Mouse (Mus musculus): ENCODE results near the gene Cadm1.

The Cadm1 gene

DNA sequence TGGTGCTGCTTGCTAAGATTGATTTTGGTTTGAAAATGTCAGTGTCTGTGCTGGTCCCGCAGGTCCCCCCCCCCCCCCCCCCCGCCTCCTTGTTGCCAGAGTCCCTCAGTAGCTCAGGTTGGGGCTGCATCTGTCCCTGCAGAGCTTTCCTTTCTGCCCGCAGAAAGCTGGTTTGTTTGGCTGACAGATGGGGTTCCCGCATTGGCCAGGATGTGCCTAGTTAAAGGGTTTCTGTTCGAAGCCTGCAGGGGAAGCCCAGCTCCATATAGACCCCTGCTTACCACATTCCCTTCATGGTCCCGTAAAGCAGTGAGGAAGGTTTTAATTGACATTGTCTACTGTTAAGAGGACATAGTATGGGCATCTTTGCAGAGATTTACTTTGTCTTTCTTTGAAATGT lies 78.9 kb downstream of the Cadm1 start:
- no peak for DNase-seq (ENCODE audit: low spot score in 2 of 2)

DNA sequence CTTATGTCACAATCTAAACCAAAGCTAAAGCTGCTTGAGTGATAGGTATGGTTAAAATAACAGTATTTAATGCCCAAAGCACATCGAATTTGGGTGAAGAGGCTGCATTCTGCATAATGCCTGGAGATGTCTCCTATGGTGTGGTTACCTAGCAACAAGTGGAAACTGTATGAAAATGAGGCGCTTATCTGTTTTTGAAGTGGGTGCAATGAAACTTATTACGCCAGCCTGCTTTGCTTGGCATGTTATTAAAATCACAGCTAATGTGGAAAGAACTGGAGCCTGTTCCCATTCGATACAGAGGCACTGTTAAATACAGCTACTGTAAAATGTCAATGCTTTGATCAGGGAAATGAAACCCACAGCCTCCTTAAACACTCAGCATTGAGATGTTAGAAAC lies 79.5 kb downstream of the Cadm1 start:
- no peak for DNase-seq (ENCODE audit: low spot score in 2 of 2)

DNA sequence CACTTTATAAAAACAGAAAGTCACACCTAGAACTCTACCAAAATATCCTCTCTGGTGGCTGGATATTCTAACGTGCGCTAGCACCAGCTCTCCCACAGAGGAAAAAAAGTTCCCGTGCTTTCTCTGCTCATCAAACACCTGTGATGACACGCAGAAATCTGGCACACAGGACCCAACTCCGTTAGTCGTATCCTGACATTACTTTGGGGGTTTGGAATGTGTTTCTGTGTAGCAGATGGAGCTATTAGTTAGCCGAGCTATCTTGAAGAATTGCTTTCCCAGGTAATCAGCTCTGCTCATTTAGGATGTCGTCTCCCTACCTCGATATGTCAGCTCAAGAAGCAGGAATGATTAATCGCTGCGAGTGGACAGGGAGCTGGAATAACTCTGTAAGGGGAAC lies 80.3 kb downstream of the Cadm1 start:
- no peak for DNase-seq (ENCODE audit: low spot score in 2 of 2)

DNA sequence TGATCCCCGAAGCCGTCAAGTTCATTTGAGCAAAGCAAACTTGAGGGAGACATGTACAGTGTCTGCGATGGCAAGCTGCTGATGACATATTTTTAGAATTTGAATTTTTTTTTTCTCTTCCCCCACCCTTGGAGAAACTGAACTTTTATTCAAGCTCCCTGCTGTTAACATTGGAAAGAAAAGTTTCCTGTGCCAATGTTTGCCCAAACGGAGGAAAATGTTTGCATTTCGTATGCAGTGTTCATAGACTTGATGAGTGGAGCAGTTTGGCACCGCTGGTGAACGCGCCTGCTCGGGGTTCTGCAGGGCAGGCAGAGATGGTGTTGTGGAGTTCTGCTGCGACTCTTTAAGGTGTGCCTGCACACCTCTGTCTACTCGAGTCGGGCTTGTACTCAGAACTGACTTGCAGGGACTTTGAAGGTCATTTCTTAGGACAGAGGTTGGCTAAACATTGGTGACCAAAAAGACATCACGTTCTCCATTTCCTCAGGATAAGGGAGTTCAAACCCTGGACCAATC lies 83.0 kb downstream of the Cadm1 start:
- DNase-seq (ENCODE audit: low spot score in 2 of 2) = no peak

DNA sequence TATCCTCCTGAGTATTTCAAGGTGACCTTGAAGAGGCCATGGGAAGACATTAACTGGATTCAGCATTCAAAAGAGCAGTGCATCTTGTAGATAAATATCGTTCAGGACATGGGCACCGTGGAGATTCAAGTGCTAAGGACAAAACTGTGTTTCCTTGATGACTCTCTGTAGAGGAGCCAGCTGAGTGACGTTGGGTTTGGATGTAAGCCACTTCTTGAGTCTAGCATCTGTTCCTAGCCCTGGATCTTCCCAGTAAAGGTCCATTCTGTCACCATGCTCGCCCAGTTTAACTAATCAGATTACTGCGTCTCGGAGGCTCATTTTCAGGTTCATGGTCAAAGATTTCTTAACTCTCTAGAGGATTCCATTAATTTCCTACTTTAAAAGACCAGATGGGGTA lies 85.1 kb downstream of the Cadm1 start:
- no peak for DNase-seq (ENCODE audit: low spot score in 2 of 2)

DNA sequence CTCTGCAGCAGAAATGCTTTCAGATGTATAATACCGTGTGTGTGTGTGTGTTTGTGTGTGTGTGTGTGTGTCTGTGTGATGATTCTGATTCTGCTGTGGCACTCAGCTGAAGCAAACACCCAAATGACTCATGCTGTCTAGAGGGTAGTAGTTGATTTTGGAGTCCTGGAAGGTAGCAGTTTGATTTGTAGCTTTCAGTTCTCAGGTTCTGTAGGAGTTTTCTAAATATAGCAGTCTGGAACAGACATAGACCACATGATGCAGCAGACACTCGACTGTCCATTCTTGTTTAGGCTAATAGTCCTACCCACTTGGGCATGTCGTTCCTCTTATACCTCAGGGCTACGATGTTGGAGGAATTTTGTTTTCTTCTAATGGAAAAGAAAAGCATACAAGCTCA lies 86.4 kb downstream of the Cadm1 start:
- DNase-seq (ENCODE audit: low spot score in 2 of 2) = no peak

DNA sequence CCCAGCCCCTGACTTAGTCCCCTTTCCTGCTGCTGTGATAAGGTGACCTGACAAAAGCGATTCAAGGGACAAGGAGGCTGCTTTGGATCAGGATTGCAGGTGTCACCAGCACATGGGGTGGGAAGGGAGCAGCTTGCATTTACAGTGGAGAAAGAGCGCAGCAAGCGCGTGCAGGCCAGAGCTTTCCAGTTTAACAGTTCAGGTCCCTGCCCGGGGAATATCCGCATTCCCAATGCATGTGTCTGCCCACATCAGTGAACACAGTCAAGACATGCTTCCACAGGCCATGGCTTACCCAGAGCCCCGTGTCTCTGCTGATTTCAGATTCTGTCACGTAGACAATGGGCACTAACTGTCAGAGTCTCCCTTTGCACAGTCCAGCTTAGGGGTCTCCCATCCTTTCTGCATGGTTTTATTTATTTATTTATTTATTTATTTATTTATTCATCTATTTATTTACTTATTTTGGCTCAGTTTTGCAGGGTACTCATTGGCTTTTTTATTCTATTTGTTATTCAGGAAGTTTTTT lies 89.6 kb downstream of the Cadm1 start:
- no peak for DNase-seq (ENCODE audit: low spot score in 2 of 2)

DNA sequence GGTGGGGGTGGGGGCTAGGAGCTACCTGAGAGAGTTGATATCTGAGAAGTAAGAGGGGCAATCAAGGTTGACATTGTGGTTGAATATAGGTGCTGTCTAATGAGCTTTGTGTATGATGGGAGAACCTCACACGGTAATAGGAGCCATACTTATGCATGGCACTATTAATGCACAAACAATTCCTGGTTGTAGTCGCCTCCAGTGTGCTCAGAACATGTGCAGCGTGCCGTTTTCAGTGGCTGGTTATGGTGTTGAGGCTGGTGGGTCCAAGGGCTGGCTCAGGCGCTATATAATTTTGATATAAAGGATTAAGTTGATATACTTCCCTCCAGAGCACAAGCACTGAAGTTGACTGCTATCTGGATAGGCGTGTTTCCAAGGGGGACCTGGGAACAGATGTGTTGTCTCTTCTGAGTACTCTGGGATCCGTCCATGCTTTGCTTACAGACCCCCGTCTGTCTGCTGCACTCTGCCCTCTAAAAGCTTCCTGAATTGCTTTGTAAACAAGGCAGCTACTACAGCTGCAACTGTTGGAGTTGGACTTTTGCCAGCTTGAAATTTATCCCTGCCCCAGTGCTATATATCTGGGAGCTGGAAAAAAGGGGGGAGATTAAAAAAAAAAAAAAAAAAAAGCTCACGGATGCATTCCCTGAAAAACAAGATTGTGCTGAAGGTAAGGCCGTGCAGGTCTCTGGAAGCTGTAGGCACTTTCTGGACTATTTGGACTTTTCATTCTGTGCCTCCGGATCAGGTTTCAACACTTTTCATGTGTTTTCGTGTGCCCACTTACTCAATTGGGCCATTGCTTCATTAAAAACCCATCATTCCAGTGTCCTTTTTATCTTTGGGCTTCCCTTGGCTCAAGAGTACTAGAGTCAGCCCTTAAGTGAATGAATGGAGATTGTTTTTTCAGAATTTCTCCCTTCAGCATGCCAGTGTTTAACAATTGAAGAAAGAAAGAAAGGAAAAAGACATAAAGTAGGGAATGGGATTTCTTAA lies 93.8 kb downstream of the Cadm1 start:
- no peak for DNase-seq (ENCODE audit: low spot score in 2 of 2)

DNA sequence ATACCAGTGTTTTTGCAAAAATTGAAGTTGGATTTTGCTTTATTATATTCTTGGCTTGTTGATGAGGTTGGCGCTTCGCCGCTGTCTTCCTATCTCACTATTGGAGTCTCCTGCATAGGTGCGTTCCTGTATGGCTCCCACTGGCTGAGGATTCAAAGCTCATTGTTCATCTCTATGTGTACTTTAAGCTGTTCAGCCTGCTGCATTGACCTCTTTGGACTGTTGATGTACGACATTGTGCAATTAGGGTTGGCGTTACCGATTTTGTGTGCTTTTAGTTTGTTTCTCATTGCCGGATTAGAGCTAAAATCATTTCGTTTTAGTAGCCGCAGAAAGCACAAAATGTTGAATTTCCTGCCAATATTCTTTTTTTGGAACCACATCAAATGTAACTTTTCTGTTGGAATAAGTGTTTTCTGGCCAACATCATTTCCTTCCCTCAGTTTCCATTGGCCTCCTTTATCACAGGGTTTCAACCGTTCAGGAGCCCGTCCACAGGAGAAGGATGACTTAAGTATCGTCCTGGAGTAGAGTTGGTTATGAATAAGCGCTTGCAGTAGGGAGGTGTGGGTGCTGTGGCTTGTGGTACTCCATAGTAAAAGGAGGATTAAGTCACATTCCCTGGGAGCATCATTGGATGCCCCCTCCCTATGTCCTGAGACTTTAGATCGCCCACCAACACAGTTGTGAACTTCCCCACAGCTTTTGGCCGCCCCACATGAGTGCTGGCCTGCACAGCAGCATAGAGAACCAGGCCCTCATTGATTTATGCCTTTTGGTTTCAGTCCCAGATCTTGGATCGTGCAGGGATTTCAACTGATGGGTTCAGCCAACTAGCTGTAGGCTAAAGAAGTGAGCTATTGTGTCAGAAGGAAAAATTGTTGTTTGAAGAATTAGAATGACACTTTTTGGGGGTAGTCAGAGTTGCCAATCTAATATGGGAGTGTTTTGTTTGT lies 94.9 kb downstream of the Cadm1 start:
- DNase-seq (ENCODE audit: low spot score in 2 of 2) = no peak

DNA sequence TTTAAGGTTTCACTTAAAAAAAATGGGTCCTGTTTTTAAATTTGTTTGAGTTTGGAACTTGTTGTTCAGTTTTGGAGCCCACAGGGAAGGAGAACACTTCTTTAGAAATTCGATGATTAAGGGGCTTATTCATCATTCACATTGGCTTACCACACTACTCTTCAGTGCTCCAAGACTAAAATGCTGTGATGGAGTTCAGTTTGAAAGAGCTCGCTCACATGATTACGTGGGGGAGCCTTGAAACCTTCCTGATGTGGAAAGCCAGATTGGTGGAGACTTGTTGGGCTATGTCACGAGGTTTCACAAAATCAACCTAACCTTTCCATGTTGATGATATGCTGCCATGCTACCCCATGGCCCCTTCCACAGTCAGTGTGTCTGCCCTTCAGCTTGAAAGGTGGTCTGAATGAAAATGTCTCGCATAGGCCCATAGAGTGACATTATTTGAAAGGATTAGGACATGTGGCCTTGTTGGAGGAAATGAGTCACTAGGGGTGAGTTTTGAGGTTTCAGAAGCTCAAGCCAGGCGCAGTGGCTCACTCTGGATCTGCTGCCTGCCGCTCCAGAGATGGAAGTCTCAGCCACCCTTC lies 95.7 kb downstream of the Cadm1 start:
- DNase-seq (ENCODE audit: low spot score in 2 of 2) = no peak

DNA sequence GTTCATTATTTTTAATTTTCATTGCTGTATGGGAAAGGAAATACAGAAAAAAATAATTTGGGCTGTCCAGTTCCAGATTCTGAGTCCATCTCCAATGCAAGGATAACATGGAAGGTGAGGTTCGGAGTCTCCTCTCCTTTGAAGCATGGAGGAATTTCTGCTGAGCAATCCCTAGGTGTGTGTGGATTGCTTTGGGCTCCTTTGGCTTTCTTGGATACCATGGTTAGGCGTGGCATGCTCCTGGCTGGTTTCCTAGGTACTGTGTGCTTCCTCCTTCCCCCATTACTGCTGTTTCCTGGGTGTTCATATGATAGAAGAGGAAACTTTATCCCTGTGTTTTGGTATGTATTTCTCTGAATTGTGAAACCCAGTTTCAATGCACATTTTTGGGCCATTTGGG lies 98.0 kb downstream of the Cadm1 start:
- DNase-seq (ENCODE audit: low spot score in 2 of 2) = no peak

DNA sequence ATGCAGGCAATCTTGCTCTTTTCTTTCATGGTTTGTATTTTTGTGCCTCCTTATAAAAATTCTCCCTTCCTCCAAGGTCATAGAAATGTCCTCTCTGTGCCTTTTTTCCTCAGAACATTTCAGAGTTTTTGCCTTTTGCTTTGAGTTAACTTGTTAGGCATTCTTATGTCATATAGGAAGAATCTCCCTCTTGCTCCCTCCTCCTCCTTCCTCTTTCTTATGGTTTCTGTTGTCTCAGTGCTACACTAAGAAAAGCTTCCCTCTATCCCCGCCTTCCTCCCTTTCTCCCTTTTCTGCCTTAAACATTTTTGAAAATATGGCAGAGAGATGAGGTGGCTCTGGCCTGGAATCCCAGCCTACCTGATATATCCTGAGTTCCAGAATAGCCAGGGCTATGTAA lies 98.6 kb downstream of the Cadm1 start:
- no peak for DNase-seq (ENCODE audit: low spot score in 2 of 2)

DNA sequence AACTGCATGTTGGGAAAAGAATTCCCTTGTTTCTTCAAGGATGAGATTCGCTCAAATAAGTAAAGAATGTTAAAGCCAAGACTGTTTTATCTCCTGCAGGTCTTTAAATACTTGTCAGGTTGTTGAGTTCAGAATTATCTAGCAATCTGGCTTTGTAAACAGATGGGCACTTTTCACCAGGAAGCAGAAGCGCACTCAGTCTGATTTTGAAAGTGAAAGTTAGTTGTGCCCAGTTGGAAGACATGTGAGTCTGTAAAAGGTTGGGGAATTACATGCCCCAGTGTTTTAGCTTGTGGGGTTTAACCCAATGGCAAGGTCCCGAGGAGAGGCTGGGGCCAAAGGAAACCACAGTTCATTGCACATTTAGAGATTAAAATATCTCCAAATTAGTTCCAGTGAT lies 104.7 kb downstream of the Cadm1 start:
- DNase-seq (ENCODE audit: low spot score in 2 of 2) = no peak

DNA sequence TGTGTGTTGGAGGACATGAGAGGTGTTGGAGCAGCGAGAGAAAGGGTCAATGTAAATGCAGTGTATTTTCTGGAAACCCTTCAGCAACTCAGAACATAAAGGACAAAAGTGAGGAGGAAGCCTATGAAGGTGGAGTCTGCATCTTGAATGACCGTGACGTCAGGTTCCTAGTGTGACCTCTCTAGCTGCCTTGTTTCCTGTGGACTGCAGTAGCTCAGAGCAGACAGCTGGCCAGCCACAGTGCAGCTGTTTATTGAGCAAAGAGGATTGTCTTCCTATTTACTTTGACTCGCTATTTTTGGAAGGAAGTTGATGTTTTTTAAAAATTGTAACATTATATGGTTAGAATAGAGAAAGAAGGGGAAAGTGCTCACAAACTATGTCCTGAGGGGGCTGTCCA lies 112.7 kb downstream of the Cadm1 start:
- DNase-seq (ENCODE audit: low spot score in 2 of 2) = no peak

DNA sequence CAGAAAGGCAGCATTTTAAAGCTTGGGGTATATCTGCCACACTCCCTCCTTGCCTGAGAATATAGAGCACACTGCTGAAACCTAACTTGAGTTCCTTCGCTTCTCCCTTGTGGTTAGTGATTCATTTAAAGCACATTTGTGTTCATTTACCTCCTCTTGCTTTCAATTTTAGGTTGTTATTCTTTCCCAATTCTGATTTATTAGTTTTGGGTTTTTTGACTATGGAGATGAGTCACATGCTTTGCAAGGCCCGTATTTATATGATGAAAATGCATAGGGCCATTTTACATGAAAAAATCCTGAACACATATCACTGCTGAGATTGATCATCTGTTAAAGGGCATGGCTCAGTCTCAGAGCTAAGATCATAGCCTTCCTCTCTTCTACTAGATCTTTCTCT lies 115.1 kb downstream of the Cadm1 start:
- no peak for DNase-seq (ENCODE audit: low spot score in 2 of 2)

DNA sequence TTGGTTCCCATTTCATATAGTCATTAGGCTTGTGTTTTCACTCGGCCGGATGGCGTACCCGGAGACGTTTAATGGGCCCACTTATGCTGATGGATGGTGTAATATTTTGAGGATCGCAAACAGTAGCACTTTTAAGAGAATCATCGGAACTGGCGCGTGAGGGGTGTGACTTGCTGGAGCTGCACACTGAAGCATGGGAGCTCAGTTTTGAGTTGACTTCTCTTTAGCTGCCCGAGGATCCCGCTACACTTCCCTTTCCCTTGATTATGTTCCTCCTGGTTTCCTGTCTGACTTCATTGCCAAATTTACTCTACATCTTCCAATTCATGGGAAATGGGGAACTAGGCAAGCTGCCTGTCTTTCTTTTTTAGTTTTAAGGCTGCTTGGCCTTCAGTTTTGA lies 121.5 kb downstream of the Cadm1 start:
- no peak for DNase-seq (ENCODE audit: low spot score in 2 of 2)

DNA sequence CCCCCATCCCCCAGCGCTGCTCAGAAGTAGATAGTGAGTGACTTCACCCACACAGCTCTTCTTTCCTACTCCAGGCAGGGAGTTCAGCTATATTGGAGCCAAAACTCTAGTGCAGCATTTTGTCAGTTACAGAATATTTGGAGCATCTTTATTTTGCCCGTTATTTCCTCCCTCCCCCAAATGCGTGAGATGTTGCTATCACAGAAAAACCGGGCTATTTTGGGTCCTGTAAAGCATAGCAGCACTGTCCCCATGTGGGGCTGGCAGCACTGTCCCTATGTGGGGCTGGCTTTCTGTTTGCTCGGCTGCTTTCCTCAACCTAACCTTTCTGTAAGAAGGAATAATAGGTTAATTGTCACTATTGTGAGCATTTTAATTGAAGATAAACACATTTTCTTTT lies 122.2 kb downstream of the Cadm1 start:
- DNase-seq (ENCODE audit: low spot score in 2 of 2) = no peak

DNA sequence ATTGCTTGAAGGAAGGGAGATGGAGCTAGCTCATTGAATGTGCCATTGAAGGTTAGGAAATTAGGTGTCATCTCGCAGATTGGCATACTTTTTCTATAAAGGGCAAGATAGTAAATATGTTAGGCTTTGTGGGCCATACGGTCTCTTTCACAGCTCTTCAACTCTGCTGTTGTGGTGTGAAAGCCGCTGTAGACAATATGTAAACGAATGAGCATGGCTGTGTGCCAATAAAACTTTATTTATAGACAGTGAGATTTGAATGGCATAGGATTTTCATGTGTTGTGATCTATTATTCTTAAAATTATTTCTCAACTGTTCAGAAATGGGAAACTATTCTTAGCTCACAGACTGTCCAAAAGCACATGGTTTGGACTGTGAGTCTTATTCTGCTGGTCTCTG lies 123.0 kb downstream of the Cadm1 start:
- DNase-seq (ENCODE audit: low spot score in 2 of 2) = no peak

DNA sequence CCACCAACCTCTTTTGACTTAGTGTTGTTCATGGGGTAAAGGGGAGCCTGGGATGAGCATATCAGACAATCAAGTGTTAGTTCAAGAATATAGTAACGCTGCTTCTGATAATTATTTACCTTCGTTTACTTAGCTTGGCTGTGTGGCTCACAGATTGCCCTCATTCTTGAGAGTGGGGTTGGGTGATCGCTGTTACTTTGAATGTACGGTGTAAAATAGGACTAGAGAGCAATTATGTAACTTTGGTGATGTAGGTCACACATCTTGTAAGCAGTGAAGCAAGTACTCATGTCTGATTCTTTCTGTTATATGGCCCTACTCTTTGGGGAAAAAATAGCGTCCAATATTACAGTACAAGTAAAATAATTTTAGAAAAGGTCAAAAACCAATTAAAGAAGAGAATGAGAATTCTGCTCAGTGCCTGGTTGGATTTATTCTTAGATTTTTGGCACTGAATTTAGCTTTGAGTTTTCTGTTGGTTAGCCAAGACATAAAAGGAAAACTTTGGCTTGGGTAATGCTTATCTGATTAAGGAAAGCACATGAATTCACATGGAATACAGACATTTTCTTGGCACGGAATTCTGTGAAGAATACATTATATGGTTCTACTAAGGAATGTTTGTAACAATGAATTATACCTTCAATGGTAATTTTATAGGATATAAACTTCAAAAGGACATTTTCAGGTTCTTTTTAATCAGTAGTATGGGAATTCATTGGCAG lies 129.6 kb downstream of the Cadm1 start:
- DNase-seq (ENCODE audit: low spot score in 2 of 2) = no peak

DNA sequence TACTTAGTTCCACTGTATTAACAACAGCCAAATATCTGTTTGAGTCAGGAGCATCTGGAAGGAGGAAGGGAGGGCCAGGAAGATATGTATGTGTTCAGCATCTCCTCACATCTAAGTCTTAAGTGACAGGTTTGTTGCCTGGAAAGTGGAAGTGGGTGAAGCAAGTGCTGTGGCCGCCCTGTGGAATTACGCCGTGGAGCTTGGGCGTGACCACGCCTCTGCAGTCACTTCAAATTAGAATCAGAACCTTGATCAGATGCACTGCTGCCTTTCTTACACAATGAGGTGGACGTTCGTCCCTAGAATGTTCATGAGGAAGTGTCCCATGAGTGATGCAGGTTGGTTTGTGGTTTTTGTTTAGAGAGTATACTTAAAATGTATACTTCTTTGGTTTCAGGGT lies 131.6 kb downstream of the Cadm1 start:
- no peak for DNase-seq (ENCODE audit: low spot score in 2 of 2)

DNA sequence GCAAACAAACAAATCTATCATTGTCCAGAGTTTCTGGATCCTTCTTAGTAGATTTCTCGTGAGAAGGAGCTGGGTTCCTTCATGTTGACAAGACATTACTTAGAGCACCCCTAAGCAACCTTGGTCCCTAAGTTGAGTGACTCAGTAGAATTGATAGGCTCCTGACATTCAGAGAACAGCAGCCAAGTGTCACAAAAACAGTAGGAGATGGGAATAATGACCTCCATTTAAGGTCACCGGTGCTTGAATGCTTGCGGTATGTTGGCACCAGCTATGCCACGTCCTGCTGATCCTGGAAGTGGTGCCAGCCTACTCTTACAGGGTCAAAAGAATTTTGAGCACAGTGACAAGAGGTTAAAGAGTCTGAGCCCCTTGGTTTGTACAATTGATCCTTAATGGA lies 139.2 kb downstream of the Cadm1 start:
- no peak for DNase-seq (ENCODE audit: low spot score in 2 of 2)
